Mouse (Mus musculus): Measurements from ENCODE around the gene B3gnt8. TPM values are rescaled to one million over a fixed set of nuclear protein-coding genes. Genes with fewer than 3 reads are reported as not detected.

B3gnt8 gene
- polyA plus RNA-seq, 1 experiment = 54.8 TPM

DNA sequence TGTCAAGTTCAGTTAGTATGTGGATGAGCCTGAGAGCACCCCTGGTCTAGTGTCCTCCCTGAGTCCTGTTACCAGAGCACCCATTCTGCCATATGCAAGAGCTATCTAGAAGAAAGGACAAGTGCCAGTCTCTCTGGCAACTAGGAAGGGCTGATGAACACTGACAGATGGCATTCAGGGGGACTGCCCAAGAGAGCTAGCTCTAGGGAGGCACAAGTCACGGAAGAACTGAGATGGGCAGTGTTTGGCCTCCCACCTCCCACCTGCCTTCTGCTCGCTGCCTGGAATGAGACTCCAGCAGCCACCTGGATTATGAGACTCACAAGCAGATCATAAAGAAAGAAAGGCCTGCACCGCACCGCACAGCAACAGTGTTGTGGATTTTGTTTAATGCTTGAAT lies 13.3 kb downstream of the B3gnt8 start:
- WGBS = 92% methylated on average over 4 of the region's 4 CpGs
- Histone ChIP-seq H3K4me3 (ENCODE audit: extremely low read depth, insufficient read depth, insufficient read length) (no peak overlapping the region), H3K27me3 (ENCODE audit: control insufficient read depth, insufficient read depth, low read length) (no peaks in the 10 kb centered on the region), H3K4me1 (ENCODE audit: control insufficient read depth, insufficient read depth, insufficient read length) (peaks cover 34% of the 10 kb centered on the region; the same call in 1 of the 2 replicates), H3K27ac (ENCODE audit: insufficient read depth, low read length) (no peak overlapping the region), H3K36me3 (ENCODE audit: control insufficient read depth, insufficient read depth, low read length) (peaks cover 2% of the 10 kb centered on the region; the same call in 1 of the 2 replicates)
- no peak for TF ChIP-seq POLR2A (IDR thresholded peaks at IDR 0.05; ENCODE audit: low read depth, low read length)
- no peak for TF ChIP-seq CTCF (IDR thresholded peaks at IDR 0.05; ENCODE audit: extremely low read depth, insufficient read depth, insufficient read length, insufficient replicate concordance)
- no peak for DNase-seq (ENCODE audit: low read depth in 1 of 2, low spot score in 2 of 2)

DNA sequence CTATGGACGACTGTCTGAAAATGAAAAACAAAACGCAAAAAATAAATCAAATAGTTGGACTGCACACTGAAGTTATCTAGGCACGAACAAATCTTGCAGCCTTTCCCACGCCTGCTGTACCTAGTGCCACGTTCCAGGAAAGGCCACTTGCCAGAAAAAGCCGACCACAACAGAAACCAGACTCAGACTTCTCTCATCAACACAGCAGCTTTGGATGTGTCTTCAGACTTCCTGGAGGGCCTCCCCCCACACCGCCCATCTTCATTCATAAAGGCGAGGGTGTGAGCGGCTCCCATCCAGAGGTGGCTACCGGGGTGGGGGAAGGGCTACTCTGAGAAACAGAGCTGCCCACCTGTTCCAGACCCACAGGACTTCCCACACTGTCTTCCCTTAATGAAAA lies 17.7 kb downstream of the B3gnt8 start:
- Histone ChIP-seq H3K36me3 (ENCODE audit: control insufficient read depth, insufficient read depth, low read length) (peaks cover 2% of the 10 kb centered on the region; the same call in 1 of the 2 replicates), H3K4me3 (ENCODE audit: extremely low read depth, insufficient read depth, insufficient read length) (no peak overlapping the region), H3K27me3 (ENCODE audit: control insufficient read depth, insufficient read depth, low read length) (no peaks in the 10 kb centered on the region), H3K4me1 (ENCODE audit: control insufficient read depth, insufficient read depth, insufficient read length) (peaks cover 33% of the 10 kb centered on the region; the same call in 1 of the 2 replicates), H3K27ac (ENCODE audit: insufficient read depth, low read length) (no peak overlapping the region)
- 24% methylated on average over 10 of the region's 10 CpGs for WGBS
- TF ChIP-seq CTCF (IDR thresholded peaks at IDR 0.05; ENCODE audit: extremely low read depth, insufficient read depth, insufficient read length, insufficient replicate concordance) = no peak
- no peak for TF ChIP-seq POLR2A (IDR thresholded peaks at IDR 0.05; ENCODE audit: low read depth, low read length)
- DNase-seq (ENCODE audit: low read depth in 1 of 2, low spot score in 2 of 2) = no peak

DNA sequence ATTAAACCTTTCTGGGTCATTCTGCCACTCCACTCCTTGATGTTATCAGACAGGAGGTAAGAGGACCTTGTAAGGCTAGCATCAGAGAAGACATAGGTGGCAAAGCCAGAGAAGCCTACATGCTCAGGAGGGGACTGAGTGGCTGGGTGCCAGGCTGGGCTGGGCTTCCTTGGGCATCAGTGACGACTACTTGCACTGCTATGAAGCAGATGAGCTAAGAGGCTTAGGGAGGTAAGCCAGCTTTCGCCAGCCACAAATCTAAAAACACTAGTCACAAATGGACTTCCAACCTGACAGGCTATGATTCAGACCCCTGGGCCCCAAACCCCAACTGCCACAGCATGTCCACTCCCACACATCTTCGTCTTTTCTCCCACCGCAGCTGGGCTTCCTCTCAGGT lies 18.2 kb downstream of the B3gnt8 start:
- Histone ChIP-seq H3K27me3 (ENCODE audit: control insufficient read depth, insufficient read depth, low read length) (no peaks in the 10 kb centered on the region), H3K4me1 (ENCODE audit: control insufficient read depth, insufficient read depth, insufficient read length) (peaks cover 36% of the 10 kb centered on the region; the same call in 1 of the 2 replicates), H3K27ac (ENCODE audit: insufficient read depth, low read length) (no peak overlapping the region), H3K36me3 (ENCODE audit: control insufficient read depth, insufficient read depth, low read length) (peaks cover 2% of the 10 kb centered on the region; the same call in 1 of the 2 replicates), H3K4me3 (ENCODE audit: extremely low read depth, insufficient read depth, insufficient read length) (no peak overlapping the region)
- DNase-seq (ENCODE audit: low read depth in 1 of 2, low spot score in 2 of 2) = no peak
- WGBS = 36% methylated on average over 4 of the region's 4 CpGs
- TF ChIP-seq CTCF (IDR thresholded peaks at IDR 0.05; ENCODE audit: extremely low read depth, insufficient read depth, insufficient read length, insufficient replicate concordance) = no peak
- no peak for TF ChIP-seq POLR2A (IDR thresholded peaks at IDR 0.05; ENCODE audit: low read depth, low read length)

DNA sequence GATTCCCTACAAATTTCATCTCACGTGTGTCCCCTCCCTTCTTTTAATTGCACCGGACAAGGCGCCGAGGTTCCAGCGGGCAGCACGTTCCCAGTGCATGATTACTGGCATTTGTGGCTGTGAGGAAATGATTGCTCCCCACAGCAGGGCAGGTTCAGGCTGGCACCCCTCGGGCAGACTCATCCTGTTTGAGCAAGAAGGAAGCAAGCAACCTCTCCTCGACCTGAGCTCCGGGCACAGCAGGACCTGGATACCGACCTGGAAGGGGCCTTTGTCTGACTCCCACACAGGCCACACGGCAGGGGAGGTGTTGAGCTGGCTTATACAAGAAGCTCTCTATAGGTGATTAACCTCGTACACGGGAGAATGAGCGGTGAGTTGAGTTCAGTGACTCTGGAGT lies 18.6 kb downstream of the B3gnt8 start:
- H3K4me1 ChIP-seq (ENCODE audit: control insufficient read depth, insufficient read depth, insufficient read length) = peaks cover 40% of the 10 kb centered on the region; the same call in 1 of the 2 replicates

DNA sequence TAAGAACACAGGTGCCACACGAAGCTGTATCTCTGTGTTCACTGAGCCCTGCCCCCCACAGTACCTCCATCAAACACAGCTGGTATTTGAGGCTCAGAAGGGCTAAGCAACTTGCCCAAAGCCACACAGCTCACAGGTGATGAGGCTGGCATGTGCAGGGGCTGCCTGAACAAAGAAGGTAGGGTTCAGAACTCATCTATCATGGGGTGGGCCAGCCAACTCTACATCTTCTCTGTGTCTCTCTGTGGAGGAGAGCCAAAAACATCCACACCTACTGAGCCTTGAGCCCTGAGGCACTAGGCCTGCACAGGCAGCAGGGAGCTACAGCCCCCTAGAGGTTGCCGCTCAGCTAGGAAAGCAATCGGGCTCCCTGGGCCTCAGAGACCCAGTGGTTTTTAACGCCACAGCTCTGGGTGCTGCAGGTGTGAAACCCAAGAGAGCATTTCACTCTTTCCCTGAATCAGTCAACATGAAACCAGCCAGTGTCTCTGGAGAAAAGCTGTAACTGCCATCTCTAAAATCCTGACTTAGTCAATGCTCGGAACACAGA lies 21.2 kb downstream of the B3gnt8 start:
- 14% methylated on average over 5 of the region's 5 CpGs for WGBS
- TF ChIP-seq POLR2A (IDR thresholded peaks at IDR 0.05; ENCODE audit: low read depth, low read length) (no peak; the same call in 1 of the 2 replicates), CTCF (IDR thresholded peaks at IDR 0.05; ENCODE audit: extremely low read depth, insufficient read depth, insufficient read length, insufficient replicate concordance) (peak; percentile 79)
- DNase-seq (ENCODE audit: low read depth in 1 of 2, low spot score in 2 of 2) = peak; percentile 57 to 74
- no peaks in the 10 kb centered on the region for H3K27me3 ChIP-seq (ENCODE audit: control insufficient read depth, insufficient read depth, low read length)
- no peak overlapping the region for H3K4me3 ChIP-seq (ENCODE audit: extremely low read depth, insufficient read depth, insufficient read length)
- peaks cover 44% of the 10 kb centered on the region; the same call in 1 of the 2 replicates for H3K4me1 ChIP-seq (ENCODE audit: control insufficient read depth, insufficient read depth, insufficient read length)
- peak overlapping the region; percentile 80 for H3K27ac ChIP-seq (ENCODE audit: insufficient read depth, low read length)
- H3K36me3 ChIP-seq (ENCODE audit: control insufficient read depth, insufficient read depth, low read length) = no peaks in the 10 kb centered on the region

More for the DNA sequence above, 18.6 kb downstream of the B3gnt8 start:
- Histone ChIP-seq H3K27ac (ENCODE audit: insufficient read depth, low read length) (no peak overlapping the region), H3K27me3 (ENCODE audit: control insufficient read depth, insufficient read depth, low read length) (no peaks in the 10 kb centered on the region), H3K36me3 (ENCODE audit: control insufficient read depth, insufficient read depth, low read length) (peaks cover 2% of the 10 kb centered on the region; the same call in 1 of the 2 replicates), H3K4me3 (ENCODE audit: extremely low read depth, insufficient read depth, insufficient read length) (no peak overlapping the region)
- TF ChIP-seq CTCF (IDR thresholded peaks at IDR 0.05; ENCODE audit: extremely low read depth, insufficient read depth, insufficient read length, insufficient replicate concordance) (no peak), POLR2A (IDR thresholded peaks at IDR 0.05; ENCODE audit: low read depth, low read length) (no peak)
- no peak for DNase-seq (ENCODE audit: low read depth in 1 of 2, low spot score in 2 of 2)
- WGBS = 35% methylated on average over 14 of the region's 14 CpGs

DNA sequence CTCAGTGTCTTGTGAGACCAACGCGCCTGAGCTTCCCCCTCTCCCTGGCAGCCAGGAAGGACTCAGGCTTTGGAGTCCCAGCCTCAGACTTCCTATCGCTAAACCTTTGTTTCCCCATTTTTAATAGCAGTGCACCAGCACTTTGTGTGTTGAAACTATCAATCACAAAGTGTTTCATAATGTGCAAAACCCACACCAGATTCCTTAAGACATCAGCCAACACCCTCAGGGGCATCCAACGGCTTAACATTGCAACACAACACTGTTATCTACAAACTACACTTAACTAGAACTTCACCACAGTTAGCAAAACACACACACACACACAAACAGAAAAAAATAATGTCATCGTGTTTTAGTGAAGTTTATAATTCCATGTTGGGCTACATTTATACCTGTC lies 23.4 kb downstream of the B3gnt8 start:
- H3K27ac ChIP-seq (ENCODE audit: insufficient read depth, low read length) = peak overlapping the region; percentile 78
- 23% methylated on average over 5 of the region's 5 CpGs for WGBS

DNA sequence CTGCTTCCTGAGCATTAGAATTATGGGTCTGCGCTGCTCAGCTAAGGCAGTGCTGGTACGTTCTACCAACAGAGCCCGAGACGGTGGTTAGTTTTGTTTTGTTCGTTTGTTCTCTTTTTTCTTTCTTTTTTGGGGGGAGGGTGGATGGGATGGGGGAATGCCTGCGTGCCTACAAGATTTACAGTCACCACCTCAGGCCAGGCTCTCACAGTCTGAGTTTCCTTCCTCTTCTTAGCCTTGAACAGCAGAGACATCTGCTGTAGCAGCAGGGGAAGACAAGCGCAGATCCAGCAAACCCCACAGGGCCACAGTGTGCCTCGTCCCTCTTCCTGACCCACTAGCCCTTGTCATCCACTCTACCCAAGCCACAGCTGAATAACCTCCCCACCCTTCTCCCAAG lies 24.8 kb downstream of the B3gnt8 start:
- peak overlapping the region; percentile 92 for H3K27ac ChIP-seq (ENCODE audit: insufficient read depth, low read length)
- TF ChIP-seq POLR2A (IDR thresholded peaks at IDR 0.05; ENCODE audit: low read depth, low read length) (no peak; the same call in none of the 2 replicates), CTCF (IDR thresholded peaks at IDR 0.05; ENCODE audit: extremely low read depth, insufficient read depth, insufficient read length, insufficient replicate concordance) (peak; percentile 57; the same call in 1 of the 2 replicates)
- 12% methylated on average over 8 of the region's 8 CpGs for WGBS
- no peaks in the 10 kb centered on the region for H3K27me3 ChIP-seq (ENCODE audit: control insufficient read depth, insufficient read depth, low read length)
- H3K4me3 ChIP-seq (ENCODE audit: extremely low read depth, insufficient read depth, insufficient read length) = no peak overlapping the region
- H3K4me1 ChIP-seq (ENCODE audit: control insufficient read depth, insufficient read depth, insufficient read length) = peaks cover 27% of the 10 kb centered on the region; the same call in 1 of the 2 replicates
- 0 out of 2 replicates have a peak, but pooled peaks cover 1% of the 10 kb centered on the region for H3K36me3 ChIP-seq (ENCODE audit: control insufficient read depth, insufficient read depth, low read length)
- DNase-seq (ENCODE audit: low read depth in 1 of 2, low spot score in 2 of 2) = peak; percentile 71 to 77

More for the DNA sequence above, 23.4 kb downstream of the B3gnt8 start:
- no peak for TF ChIP-seq POLR2A (IDR thresholded peaks at IDR 0.05; ENCODE audit: low read depth, low read length)
- TF ChIP-seq CTCF (IDR thresholded peaks at IDR 0.05; ENCODE audit: extremely low read depth, insufficient read depth, insufficient read length, insufficient replicate concordance) = no peak
- Histone ChIP-seq H3K4me1 (ENCODE audit: control insufficient read depth, insufficient read depth, insufficient read length) (peaks cover 35% of the 10 kb centered on the region; the same call in 1 of the 2 replicates), H3K36me3 (ENCODE audit: control insufficient read depth, insufficient read depth, low read length) (0 out of 2 replicates have a peak, but pooled peaks cover 1% of the 10 kb centered on the region), H3K27me3 (ENCODE audit: control insufficient read depth, insufficient read depth, low read length) (no peaks in the 10 kb centered on the region), H3K4me3 (ENCODE audit: extremely low read depth, insufficient read depth, insufficient read length) (no peak overlapping the region)
- DNase-seq (ENCODE audit: low read depth in 1 of 2, low spot score in 2 of 2) = no peak
